In genomic region chr9:115473847-115474246, GRCm38 (mm10) we compare ENCODE assay signal across 21 mouse cellular contexts.
DNase-seq lines count a peak whose midpoint lies in the region; ATAC-seq and TF ChIP-seq lines count a peak whose summit lies in the region.
"Had no signal": no experiment of that assay in that cellular context is flagged by ENCODE, and none has a peak within 500 bp of the region (broad histone marks: within the 10 kb centered on the region; RNA-seq: fewer than 3 reads in every experiment).

No protein-coding gene starts in this region.

- H3K36me3 ChIP-seq in liver, embryonic 12.5 days, result no peaks in the 10 kb centered on the region
- H3K36me3 ChIP-seq in midbrain, postnatal 0 days (ENCODE audit: insufficient read depth, low read length), result no peaks in the 10 kb centered on the region
- H3K36me3 ChIP-seq: embryonic facial prominence, embryonic 12.5 days; heart, embryonic 13.5 days; hindbrain, embryonic 13.5 days had no signal

- H3K4me1 ChIP-seq in liver, embryonic 12.5 days, result peaks cover 44% of the 10 kb centered on the region
- H3K4me1 ChIP-seq in midbrain, postnatal 0 days (ENCODE audit: insufficient read depth, low read length), result no peaks in the 10 kb centered on the region
- H3K4me1 ChIP-seq: forebrain, embryonic 13.5 days had no signal

- H3K27me3 ChIP-seq in liver, embryonic 12.5 days (replicated peaks), result no peaks in the 10 kb centered on the region
- no peaks in the 10 kb centered on the region for H3K27me3 ChIP-seq in midbrain, postnatal 0 days (ENCODE audit: insufficient read depth, low read length)
- H3K27me3 ChIP-seq: embryonic facial prominence, embryonic 12.5 days; forebrain, embryonic 13.5 days; heart, embryonic 13.5 days; hindbrain, embryonic 13.5 days had no signal

- H3K4me3 ChIP-seq in liver, embryonic 12.5 days, result no peak overlapping the region
- H3K4me3 ChIP-seq in midbrain, postnatal 0 days (ENCODE audit: low read depth, low read length), result no peak overlapping the region
- H3K4me3 ChIP-seq: embryonic facial prominence, embryonic 12.5 days; forebrain, embryonic 13.5 days; heart, adult 2 months; heart, embryonic 13.5 days; hindbrain, embryonic 13.5 days had no signal

- peak; percentile 64 for ATAC-seq in liver, embryonic 12.5 days
- 0 out of 2 replicates have a peak, but pooled peaks have one; percentile 20 for ATAC-seq in megakaryocyte-erythroid progenitor cell, adult 5-6 weeks (replicated peaks; ENCODE audit: low FRiP score, low TSS enrichment, poor library complexity, severe bottlenecking)
- ATAC-seq in midbrain, postnatal 0 days (ENCODE audit: low FRiP score), result no peak
- ATAC-seq: forebrain, embryonic 13.5 days; forebrain, postnatal 0 days; hindbrain, postnatal 0 days had no signal

- H3K9me3 ChIP-seq in liver, embryonic 12.5 days (replicated peaks), result no peaks in the 10 kb centered on the region
- H3K9me3 ChIP-seq in midbrain, postnatal 0 days (ENCODE audit: low read length), result no peaks in the 10 kb centered on the region
- H3K9me3 ChIP-seq: embryonic facial prominence, embryonic 12.5 days; forebrain, embryonic 13.5 days; hindbrain, embryonic 13.5 days had no signal

- DNase-seq in T-cell, adult 2 months (ENCODE audit: low spot score), result peak; percentile 25
- peak; percentile 19 for DNase-seq in c-Kit-positive CD71-positive TER-119-positive erythroid progenitor cells, embryonic 14.5 days (ENCODE audit: low spot score)
- no peak for DNase-seq in layer of hippocampus, postnatal 25 days (ENCODE audit: extremely low spot score in 1 of 2, low spot score in 1 of 2)
- no peak for DNase-seq in midbrain, postnatal 0 days (ENCODE audit: low spot score)
- DNase-seq in gastrocnemius, postnatal 25 days, result no peak
- DNase-seq: adrenal gland, adult 8-10 months; adrenal gland, postnatal 36 days; cerebellum, adult 11 months; cerebellum, adult 8-10 months; cerebellum, postnatal 14 days; forebrain, postnatal 0 days; heart, adult 2 months; heart, postnatal 10 days; heart, postnatal 4 days had no signal

- H3K4me2 ChIP-seq in liver, embryonic 12.5 days, result peak overlapping the region; percentile 24; the same call in 1 of the 2 replicates
- no peak overlapping the region for H3K4me2 ChIP-seq in midbrain, postnatal 0 days (ENCODE audit: low read depth, low read length, poor library complexity, severe bottlenecking)
- H3K4me2 ChIP-seq: embryonic facial prominence, embryonic 12.5 days; forebrain, embryonic 13.5 days; heart, embryonic 13.5 days; hindbrain, embryonic 13.5 days had no signal

- WGBS in liver, embryonic 12.5 days (ENCODE audit: insufficient replicate concordance), result 71% methylated on average over 5 of the region's 5 CpGs
- WGBS in midbrain, postnatal 0 days, result 91% methylated on average over 5 of the region's 5 CpGs

- peak overlapping the region; percentile 69 for H3K27ac ChIP-seq in liver, embryonic 12.5 days
- no peak overlapping the region for H3K27ac ChIP-seq in midbrain, postnatal 0 days (ENCODE audit: low read depth, low read length)
- H3K27ac ChIP-seq: embryonic facial prominence, embryonic 12.5 days; forebrain, embryonic 13.5 days; heart, adult 2 months; heart, embryonic 13.5 days; hindbrain, embryonic 13.5 days; hindbrain, postnatal 0 days had no signal

- no peak for TF ChIP-seq CTCF in midbrain, postnatal 0 days (IDR thresholded peaks at IDR 0.05)

- H3K9ac ChIP-seq in liver, embryonic 12.5 days, result peak overlapping the region; percentile 12; the same call in 1 of the 2 replicates
- no peak overlapping the region for H3K9ac ChIP-seq in midbrain, postnatal 0 days (replicated peaks; ENCODE audit: low read length, poor library complexity, severe bottlenecking)
- H3K9ac ChIP-seq: embryonic facial prominence, embryonic 12.5 days; forebrain, embryonic 13.5 days; forebrain, postnatal 0 days; heart, embryonic 13.5 days; hindbrain, embryonic 13.5 days had no signal

Comparison
In these comparisons a context has a peak if more than half of its experiments do, and no peak if none do; other contexts are left out.
1. DNase-seq: peak in T-cell, adult 2 months (single experiment) and c-Kit-positive CD71-positive TER-119-positive erythroid progenitor cells, embryonic 14.5 days (single experiment); none in layer of hippocampus, postnatal 25 days (0 of 2), midbrain, postnatal 0 days (single experiment) and gastrocnemius, postnatal 25 days (single experiment).